Mouse (Mus musculus) MEL (cell line): ENCODE data around the gene Ifngr2.

ENCODE experiments used
- CTCF ChIP-seq, 3 experiments: IDR thresholded peaks in 2 of 3; conservative IDR thresholded peaks in 1 of 3; 2 replicates each; pipeline ENCODE4 v1.5.1; 2011 to 2012; ENCODE audit warnings: low read length in 3 of 3, low read depth in 2 of 3, mild to moderate bottlenecking in 2 of 3, improper control_type of control experiment in 1 of 3, inconsistent platforms in 1 of 3, mixed read lengths in 1 of 3, moderate library complexity in 1 of 3; ENCODE audit not compliant: control insufficient read depth in 1 of 3, insufficient read depth in 1 of 3, poor library complexity in 1 of 3, severe bottlenecking in 1 of 3
- ELF1 ChIP-seq: IDR thresholded peaks from 2 replicates; pipeline ENCODE4 v1.6.1; 2014; ENCODE audit warnings: low read depth, mild to moderate bottlenecking, inconsistent platforms, low read length, improper control_type of control experiment, moderate library complexity
- EP300 ChIP-seq, 2 experiments: IDR thresholded peaks; 2 replicates each; pipeline ENCODE4 v1.6.1; 2011; ENCODE audit warnings: improper control_type of control experiment in 2 of 2, low read length in 2 of 2, low read depth in 1 of 2, mild to moderate bottlenecking in 1 of 2
- GATA1 ChIP-seq: IDR thresholded peaks from 2 replicates; pipeline ENCODE4 v1.6.1; 2011; ENCODE audit warnings: low read depth, low read length, improper control_type of control experiment
- KAT2A ChIP-seq: conservative IDR thresholded peaks from 2 replicates; pipeline ENCODE4 v1.6.1; 2012; ENCODE audit warnings: low read depth, low read length, improper control_type of control experiment, inconsistent platforms
- MAX ChIP-seq: IDR thresholded peaks from 2 replicates; pipeline ENCODE4 v1.6.1; 2011; ENCODE audit warnings: low read length, improper control_type of control experiment
- MXI1 ChIP-seq: IDR thresholded peaks from 2 replicates; pipeline ENCODE4 v1.6.1; 2011; ENCODE audit warnings: mild to moderate bottlenecking, low read depth, low read length, improper control_type of control experiment
- NELFE ChIP-seq: IDR thresholded peaks from 2 replicates; pipeline ENCODE4 v1.6.1; 2011; ENCODE audit warnings: low read depth, low read length, improper control_type of control experiment
- POLR2A ChIP-seq, 2 experiments: IDR thresholded peaks; 2 replicates each; pipeline ENCODE4 v1.6.1; 2011 to 2012; ENCODE audit warnings: low read length in 2 of 2, mild to moderate bottlenecking in 2 of 2, control low read depth in 1 of 2, improper control_type of control experiment in 1 of 2, low read depth in 1 of 2, moderate library complexity in 1 of 2; ENCODE audit not compliant: control insufficient read depth in 1 of 2, insufficient read depth in 1 of 2, poor library complexity in 1 of 2
- POLR2AphosphoS2 ChIP-seq: IDR thresholded peaks from 2 replicates; pipeline ENCODE4 v1.6.1; 2011; ENCODE audit warnings: low read length, improper control_type of control experiment
- USF1 ChIP-seq: IDR thresholded peaks from 2 replicates; pipeline ENCODE4 v1.6.1; 2014; ENCODE audit warnings: low read depth, mild to moderate bottlenecking, inconsistent platforms, low read length, improper control_type of control experiment, moderate library complexity
- ZMIZ1 ChIP-seq: IDR thresholded peaks from 2 replicates; pipeline ENCODE4 v1.6.1; 2012; ENCODE audit warnings: low read depth, mild to moderate bottlenecking, inconsistent platforms, low read length, improper control_type of control experiment, moderate library complexity

DNA sequence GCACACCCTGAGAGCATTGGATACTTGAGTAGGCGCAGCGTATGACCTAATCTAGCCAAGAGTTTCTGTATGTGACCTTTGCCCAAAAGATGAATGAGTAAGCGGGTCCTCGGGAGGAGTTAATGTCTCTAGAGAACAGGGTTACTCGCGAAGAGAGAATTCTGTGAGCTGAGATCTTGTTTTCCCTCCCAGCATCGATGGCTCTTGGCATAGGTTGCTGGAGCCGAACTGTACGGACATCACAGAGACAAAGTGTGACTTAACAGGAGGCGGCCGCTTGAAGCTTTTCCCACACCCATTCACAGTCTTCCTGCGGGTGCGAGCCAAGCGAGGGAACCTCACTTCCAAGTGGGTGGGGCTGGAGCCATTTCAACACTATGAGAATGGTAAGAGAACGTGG is 10.8 kb downstream of the Ifngr2 start:
- TF ChIP-seq MAX = no peak
- no peak for TF ChIP-seq USF1
- no peak for TF ChIP-seq CTCF (IDR thresholded peaks at IDR 0.05 in 2 of 3, conservative IDR thresholded peaks at IDR 0.05 in 1 of 3; ENCODE audit: control insufficient read depth in 1 of 3, insufficient read depth in 1 of 3, low read depth in 2 of 3, low read length in 3 of 3, poor library complexity in 1 of 3, severe bottlenecking in 1 of 3)
- TF ChIP-seq EP300 (IDR thresholded peaks at IDR 0.05; ENCODE audit: low read depth in 1 of 2, low read length in 2 of 2) = no peak
- TF ChIP-seq POLR2AphosphoS2 = no peak
- TF ChIP-seq MXI1 = no peak
- no peak for TF ChIP-seq NELFE
- no peak for TF ChIP-seq ELF1
- no peak for TF ChIP-seq GATA1
- no peak for TF ChIP-seq POLR2A (IDR thresholded peaks at IDR 0.05; ENCODE audit: control insufficient read depth in 1 of 2, insufficient read depth in 1 of 2, low read depth in 1 of 2, low read length in 2 of 2, poor library complexity in 1 of 2)
- TF ChIP-seq ZMIZ1 = no peak
- TF ChIP-seq KAT2A = no peak
